Mouse (Mus musculus) gastrocnemius, postnatal 36 days (tissue): ENCODE results near the gene Gm44503. TPM values are rescaled to one million over a fixed set of nuclear protein-coding genes. Genes with fewer than 3 reads are reported as not detected.

ENCODE experiments used
- microRNA-seq, 2 experiments: library from miRNA; unstranded; fragments of <30 nt; microRNA quantifications; one replicate each; pipeline ENCODE4 v1.2.0; 2021
- total RNA-seq, 2 experiments: library from RNA; stranded (reverse); gene quantifications; 2 replicates each; pipeline ENCODE4 v1.2.3; 2021

Gm44503 gene
- total RNA-seq, 2 experiments from 2014 or later, result 0.17 TPM; not detected in 1

Small RNAs within 50 kb of the gene (microRNA-seq; reads per million reads assigned to microRNA genes)
- gene Gm27353, result 0 reads per million in 2 experiments

Other genes starting within 250 kb of the Gm44503 start
- under 1 TPM; 0.10 to 0.26 TPM for gene Prtg, start 152.0 kb upstream of the Gm44503 start, total RNA-seq
- gene Pygo1, start 33.2 kb upstream of the Gm44503 start, total RNA-seq, result 10 to 100 TPM in 1 of 2 experiments, 1 to 10 TPM in 1; 6.4 to 10.2 TPM
- gene Dyx1c1, start 67 bp upstream of the Gm44503 start, total RNA-seq, result under 1 TPM; 0.64 to 0.72 TPM
- 10 to 100 TPM in 1 of 2 experiments, 1 to 10 TPM in 1; 9.1 to 10.8 TPM for gene Ccpg1os, start 26.5 kb downstream of the Gm44503 start, total RNA-seq
- 10 to 100 TPM; 52.8 to 65.1 TPM for gene Ccpg1, start 26.6 kb downstream of the Gm44503 start, total RNA-seq
- gene Pigb, start 81.5 kb downstream of the Gm44503 start, total RNA-seq, result 1 to 10 TPM; 3.2 to 4.3 TPM
- 1 to 10 TPM; 1.4 to 1.8 TPM for gene Rab27a, start 86.0 kb downstream of the Gm44503 start, total RNA-seq
- gene Khdc3, start 143.0 kb downstream of the Gm44503 start, total RNA-seq, result not detected
- gene Gm20509, start 143.6 kb downstream of the Gm44503 start, total RNA-seq, result not detected
- 10 to 100 TPM; 36.9 to 37.8 TPM for gene Rsl24d1, start 154.6 kb downstream of the Gm44503 start, total RNA-seq